Mouse (Mus musculus) limb, embryonic 14.5 days (tissue): ENCODE results near the gene Apold1. TPM values are rescaled to one million over a fixed set of nuclear protein-coding genes. Genes with fewer than 3 reads are reported as not detected.
A peak's percentile ranks its signal among the peaks of the same experiment; 100 is the strongest.

ENCODE experiments used
- ATAC-seq: fragments of 200-750 bp; cut with Nextera tagmentation; 2 replicates; pipeline ENCODE4 v1.8.0; 2017; ENCODE audit warnings: low read depth, moderate number of reproducible peaks, moderate TSS enrichment; ENCODE audit not compliant: low FRiP score
- DNase-seq: peaks from one replicate; pipeline ENCODE4 v3.0.0-alpha.2; 2015; ENCODE audit warnings: low spot score
- H3K27ac ChIP-seq: fragments of 300-500 bp; sonication (generic); replicated peaks from 2 replicates; pipeline ENCODE4 v1.5.1; 2014; ENCODE audit warnings: low read depth, mild to moderate bottlenecking, low read length, moderate library complexity, mixed read lengths
- H3K27me3 ChIP-seq: fragments of 300-500 bp; sonication (generic); 2 replicates; pipeline ENCODE4 v1.6.1; 2014; ENCODE audit warnings: low read length, mixed read lengths; ENCODE audit not compliant: control insufficient read depth, insufficient read depth
- H3K36me3 ChIP-seq: fragments of 300-500 bp; sonication (generic); 2 replicates; pipeline ENCODE4 v1.6.1; 2014; ENCODE audit warnings: mild to moderate bottlenecking, low read length, moderate library complexity, mixed read lengths; ENCODE audit not compliant: control insufficient read depth, insufficient read depth
- H3K4me1 ChIP-seq: fragments of 300-500 bp; sonication (generic); 2 replicates; pipeline ENCODE4 v1.6.1; 2014; ENCODE audit warnings: antibody characterized with exemption, low read length, mixed read lengths; ENCODE audit not compliant: control insufficient read depth, insufficient read depth
- H3K4me2 ChIP-seq: fragments of 300-500 bp; sonication (generic); replicated peaks from 2 replicates; pipeline ENCODE4 v1.6.1; 2014; ENCODE audit warnings: low read depth, mild to moderate bottlenecking, low read length, moderate library complexity; ENCODE audit not compliant: severe bottlenecking
- H3K4me3 ChIP-seq: fragments of 300-500 bp; sonication (generic); replicated peaks from 2 replicates; pipeline ENCODE4 v1.5.1; 2014; ENCODE audit warnings: low read length
- H3K9ac ChIP-seq: fragments of 300-500 bp; sonication (generic); 2 replicates; pipeline ENCODE4 v1.6.1; 2014; ENCODE audit warnings: mild to moderate bottlenecking, low read depth, low read length, moderate library complexity; ENCODE audit not compliant: severe bottlenecking
- H3K9me3 ChIP-seq: fragments of 300-500 bp; sonication (generic); 2 replicates; pipeline ENCODE4 v1.6.1; 2016; ENCODE audit warnings: low read length; ENCODE audit not compliant: control insufficient read depth
- POLR2A ChIP-seq: fragments of 200-500 bp; IDR thresholded peaks from 2 replicates; pipeline ENCODE4 v1.8.0; 2012; ENCODE audit warnings: inconsistent platforms, mild to moderate bottlenecking, moderate library complexity, borderline replicate concordance; ENCODE audit not compliant: insufficient read depth, insufficient read length; ENCODE audit errors: extremely low read depth
- WGBS: fragments of 180-500 bp; shearing (Covaris S2); extraction: QIAGEN DNeasy Blood & Tissue Kit; methylation state at CpG from one replicate; pipeline ENCODE4 v1.1.7; 2014; 5-methylcytosine and 5-hydroxymethylcytosine counted together
- polyA plus RNA-seq, 2 experiments: library from polyadenylated mRNA; depleted of rRNA in 1 of 2; stranded (reverse) in 1 of 2; unstranded in 1 of 2; fragments of >200 nt; fragmentation: Nextera tagmentation in 1 of 2; extraction: Ambion mirVana in 1 of 2; gene quantifications; 2 replicates each; pipeline versions ENCODE4 v1.2.1 to v1.2.3; 2012 to 2014

Apold1 gene
- polyA plus RNA-seq, 2 experiments: 2.7 to 4.9 TPM

- no peak overlapping the region for H3K4me2 ChIP-seq
- H3K4me1 ChIP-seq: no peaks in the 10 kb centered on the region
- no peak overlapping the region for H3K4me3 ChIP-seq
- 17% methylated on average over 3 of the region's 3 CpGs for WGBS
- peak; percentile 11 for DNase-seq
- ATAC-seq: no peak
- no peak overlapping the region for H3K9ac ChIP-seq
- peaks cover 34% of the 10 kb centered on the region for H3K36me3 ChIP-seq
- H3K27ac ChIP-seq: no peak overlapping the region
- no peaks in the 10 kb centered on the region for H3K9me3 ChIP-seq
- H3K27me3 ChIP-seq: no peaks in the 10 kb centered on the region
- TF ChIP-seq POLR2A: no peak
Measured at GRCm38 (mm10) chr6:135026232-135026631, 44.7 kb downstream of the Apold1 start.

- H3K9ac ChIP-seq: no peak overlapping the region
- 72% methylated on average over 2 of the region's 2 CpGs for WGBS
- H3K4me3 ChIP-seq: no peak overlapping the region
- H3K9me3 ChIP-seq: no peaks in the 10 kb centered on the region
- H3K27me3 ChIP-seq: no peaks in the 10 kb centered on the region
- DNase-seq (no peak), ATAC-seq (no peak)
- H3K36me3 ChIP-seq: peaks cover 29% of the 10 kb centered on the region
- H3K4me2 ChIP-seq: no peak overlapping the region
- no peak for TF ChIP-seq POLR2A
- no peaks in the 10 kb centered on the region for H3K4me1 ChIP-seq
- no peak overlapping the region for H3K27ac ChIP-seq
Measured at GRCm38 (mm10) chr6:135026755-135027154, 45.2 kb downstream of the Apold1 start.

DNA sequence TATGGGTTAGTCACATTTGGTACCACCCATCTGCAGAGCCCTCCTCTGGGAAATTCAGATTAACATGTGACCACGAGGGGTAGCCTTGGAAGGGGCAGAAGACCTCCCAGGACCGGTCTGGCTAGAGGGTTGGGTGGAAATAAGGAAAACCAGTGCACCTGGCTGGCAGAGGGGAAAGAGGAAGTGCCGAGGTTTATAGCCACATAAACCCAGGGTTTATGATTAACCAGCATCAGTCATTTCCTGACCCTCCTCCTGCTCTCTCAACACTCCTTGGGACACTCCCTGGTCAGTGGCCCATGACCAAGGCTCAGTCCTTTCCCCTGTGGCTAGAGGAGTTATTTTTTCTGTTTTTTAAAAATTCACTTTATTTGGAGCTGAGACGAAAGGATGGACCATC lies 47.7 kb downstream of the Apold1 start:
- H3K9me3 ChIP-seq: no peaks in the 10 kb centered on the region
- no peak for TF ChIP-seq POLR2A
- H3K4me1 ChIP-seq: no peaks in the 10 kb centered on the region
- H3K36me3 ChIP-seq: 0 out of 2 replicates have a peak, but pooled peaks cover 5% of the 10 kb centered on the region
- ATAC-seq (no peak), DNase-seq (no peak)
- no peak overlapping the region for H3K4me3 ChIP-seq
- H3K27ac ChIP-seq: no peak overlapping the region
- no peak overlapping the region for H3K4me2 ChIP-seq
- no peaks in the 10 kb centered on the region for H3K27me3 ChIP-seq
- H3K9ac ChIP-seq: no peak overlapping the region
- 31% methylated on average over 4 of the region's 4 CpGs for WGBS

Other genes with a start within 250 kb of the Apold1 start
- gene Dusp16, start 189.1 kb upstream of the Apold1 start, polyA plus RNA-seq (2012; rRNA removed): 19.2 and 20.0 TPM in 2 replicates
- 24.6 and 26.2 TPM in 2 replicates for gene Dusp16, start 189.1 kb upstream of the Apold1 start, polyA plus RNA-seq (2014; fragmentation: Nextera tagmentation; extraction: Ambion mirVana)
- gene Crebl2, start 151.6 kb upstream of the Apold1 start, polyA plus RNA-seq (2012; rRNA removed): 7.5 and 8.1 TPM in 2 replicates
- gene Crebl2, start 151.6 kb upstream of the Apold1 start, polyA plus RNA-seq (2014; fragmentation: Nextera tagmentation; extraction: Ambion mirVana): 2.1 and 3.0 TPM in 2 replicates
- gene Gpr19, start 83.1 kb upstream of the Apold1 start, polyA plus RNA-seq (2012; rRNA removed): 8.9 and 11.5 TPM in 2 replicates
- 7.5 and 7.9 TPM in 2 replicates for gene Gpr19, start 83.1 kb upstream of the Apold1 start, polyA plus RNA-seq (2014; fragmentation: Nextera tagmentation; extraction: Ambion mirVana)
- gene Cdkn1b, start 61.3 kb upstream of the Apold1 start, polyA plus RNA-seq (2012; rRNA removed): 29.8 and 30.3 TPM in 2 replicates
- 18.3 and 18.8 TPM in 2 replicates for gene Cdkn1b, start 61.3 kb upstream of the Apold1 start, polyA plus RNA-seq (2014; fragmentation: Nextera tagmentation; extraction: Ambion mirVana)
- 93.9 and 104 TPM in 2 replicates for gene Ddx47, start 29.9 kb downstream of the Apold1 start, polyA plus RNA-seq (2012; rRNA removed)
- 97.6 and 107 TPM in 2 replicates for gene Ddx47, start 29.9 kb downstream of the Apold1 start, polyA plus RNA-seq (2014; fragmentation: Nextera tagmentation; extraction: Ambion mirVana)
- gene Gprc5a, start 83.9 kb downstream of the Apold1 start, polyA plus RNA-seq (2012; rRNA removed): 2.7 and 2.8 TPM in 2 replicates
- gene Gprc5a, start 83.9 kb downstream of the Apold1 start, polyA plus RNA-seq (2014; fragmentation: Nextera tagmentation; extraction: Ambion mirVana): 3.8 and 4.7 TPM in 2 replicates
- gene Gprc5d, start 136.6 kb downstream of the Apold1 start, polyA plus RNA-seq (2012; rRNA removed): 0.10 and 0.23 TPM in 2 replicates
- 0.19 TPM in 1 of 2 replicates, not detected in the other for gene Gprc5d, start 136.6 kb downstream of the Apold1 start, polyA plus RNA-seq (2014; fragmentation: Nextera tagmentation; extraction: Ambion mirVana)
- 26.2 and 31.6 TPM in 2 replicates for gene Fam234b, start 216.3 kb downstream of the Apold1 start, polyA plus RNA-seq (2012; rRNA removed)
- 23.9 and 27.3 TPM in 2 replicates for gene Fam234b, start 216.3 kb downstream of the Apold1 start, polyA plus RNA-seq (2014; fragmentation: Nextera tagmentation; extraction: Ambion mirVana)
- gene Hebp1, start 216.3 kb downstream of the Apold1 start, polyA plus RNA-seq (2012; rRNA removed): 16.6 and 23.2 TPM in 2 replicates
- 5.7 and 5.9 TPM in 2 replicates for gene Hebp1, start 216.3 kb downstream of the Apold1 start, polyA plus RNA-seq (2014; fragmentation: Nextera tagmentation; extraction: Ambion mirVana)